Mouse (Mus musculus) liver, embryonic 14.5 days (tissue): ENCODE data around the gene Clip2.

Experiments
- CTCF ChIP-seq: IDR thresholded peaks from 2 replicates; pipeline ENCODE4 v1.5.1; 2016; ENCODE audit warnings: antibody characterized with exemption, low read depth, control low read depth
- EP300 ChIP-seq: IDR thresholded peaks from 2 replicates; pipeline ENCODE4 v1.6.1; 2016; ENCODE audit warnings: antibody characterized with exemption, low read depth

DNA sequence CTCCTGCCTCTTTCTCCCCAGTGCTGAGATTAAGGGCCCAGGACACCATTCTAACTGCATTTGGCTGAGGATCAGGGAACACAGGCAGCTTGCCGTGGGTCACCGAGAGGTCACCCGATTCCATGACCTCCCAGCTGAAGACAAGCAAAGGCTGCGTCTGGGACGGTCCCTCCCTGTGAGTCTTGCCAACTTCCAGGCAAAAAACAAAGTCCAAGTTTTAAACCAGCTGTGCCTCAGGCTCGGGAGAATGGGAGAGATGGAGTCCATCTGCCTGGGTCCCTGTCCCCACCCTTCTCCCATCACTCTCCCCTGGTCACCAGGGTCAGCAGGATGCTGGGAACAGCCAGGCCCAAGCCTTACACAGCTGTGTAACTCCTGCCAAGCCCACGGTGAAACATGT lies 10.6 kb downstream of the Clip2 start:
- TF ChIP-seq CTCF (no peak), EP300 (no peak)
